ENCODE assay signal across 8 mouse cellular contexts in the genomic region with DNA sequence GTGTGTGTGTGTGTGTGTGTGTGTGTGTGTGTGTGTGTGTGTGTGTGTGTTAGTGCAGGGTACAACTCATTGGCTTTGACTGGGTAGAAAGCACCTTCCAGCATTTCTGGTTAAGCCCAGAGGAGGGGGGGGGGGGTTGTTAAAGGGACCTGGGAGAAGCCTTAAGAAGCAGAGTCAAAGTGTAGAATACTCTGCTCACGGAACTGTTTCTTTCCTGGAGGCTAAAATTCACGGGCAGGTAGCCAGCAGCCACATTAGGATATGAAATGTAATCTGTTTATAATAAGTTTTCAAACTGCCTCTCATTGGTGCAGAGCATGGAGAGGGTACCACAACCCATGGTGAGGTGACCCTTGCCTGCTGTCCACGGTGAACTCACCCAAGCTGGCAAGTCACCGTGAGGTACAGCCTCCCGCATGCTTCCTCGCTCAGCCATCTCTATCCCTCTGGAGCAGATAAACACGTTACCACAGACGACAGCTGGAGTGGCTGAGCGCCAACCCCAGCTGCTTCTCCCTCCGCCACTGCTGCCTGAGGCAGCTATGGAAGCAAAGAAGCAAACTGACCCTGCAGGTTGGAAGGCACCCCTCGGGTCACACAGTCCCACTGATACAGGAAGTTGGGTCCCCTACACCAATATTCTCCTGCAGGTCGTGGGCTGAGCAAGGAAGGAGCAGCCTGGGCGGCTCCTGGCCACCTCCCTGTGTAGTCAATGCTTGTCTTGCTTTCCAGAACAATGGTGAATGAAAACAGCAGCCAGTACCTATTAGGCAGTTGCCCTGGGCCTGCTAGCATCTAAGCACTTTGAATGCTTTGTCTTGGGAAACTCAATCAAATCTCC.
A peak's percentile ranks its signal among the peaks of the same experiment; 100 is the strongest.
DNase-seq lines count a peak whose midpoint lies in the region; ATAC-seq and TF ChIP-seq lines count a peak whose summit lies in the region.

No protein-coding gene starts in this region.

- intact Hi-C loops in gastrocnemius, postnatal 36 days (cut with DNase I) = no loop called here

- no peak for TF ChIP-seq CTCF in kidney, adult 2 months (conservative IDR thresholded peaks at IDR 0.05; ENCODE audit: insufficient read depth, insufficient read length, low read depth, low read length)

- peak; percentile 77 for ATAC-seq in intestine, embryonic 16.5 days
- ATAC-seq in neural tube, embryonic 13.5 days (ENCODE audit: low read depth) = peak; percentile 59

- no peak for TF ChIP-seq POLR2A in kidney, adult 2 months (IDR thresholded peaks at IDR 0.05; ENCODE audit: low read depth, low read length)

- H3K4me1 ChIP-seq in kidney, adult 2 months (ENCODE audit: control insufficient read depth, insufficient read depth, low read length) = no peaks in the 10 kb centered on the region
- peaks cover 14% of the 10 kb centered on the region for H3K4me1 ChIP-seq in intestine, embryonic 16.5 days (ENCODE audit: control insufficient read depth, insufficient read depth, low read length)
- peaks cover 10% of the 10 kb centered on the region for H3K4me1 ChIP-seq in neural tube, embryonic 13.5 days (replicated peaks)

- H3K4me2 ChIP-seq in intestine, embryonic 16.5 days (ENCODE audit: low read depth, low read length) = 0 out of 2 replicates have a peak overlapping the region, but pooled peaks have one; percentile 5
- no peak overlapping the region for H3K4me2 ChIP-seq in neural tube, embryonic 13.5 days

- no peaks in the 10 kb centered on the region for H3K27me3 ChIP-seq in kidney, adult 2 months (replicated peaks; ENCODE audit: control insufficient read depth, insufficient read depth, low read length)
- no peaks in the 10 kb centered on the region for H3K27me3 ChIP-seq in intestine, embryonic 16.5 days (replicated peaks; ENCODE audit: control insufficient read depth, insufficient read depth, low read length)
- no peaks in the 10 kb centered on the region for H3K27me3 ChIP-seq in neural tube, embryonic 13.5 days

- H3K36me3 ChIP-seq in kidney, adult 2 months (ENCODE audit: control insufficient read depth, insufficient read depth, low read length) = no peaks in the 10 kb centered on the region
- H3K36me3 ChIP-seq in intestine, embryonic 16.5 days (ENCODE audit: control insufficient read depth, insufficient read depth, low read length) = no peaks in the 10 kb centered on the region
- H3K36me3 ChIP-seq in neural tube, embryonic 13.5 days = no peaks in the 10 kb centered on the region

- DNase-seq in kidney, adult 2 months = peak; percentile 8
- DNase-seq in kidney, adult 11 months = no peak
- peak; percentile 63 for DNase-seq in brain, adult 2 months (ENCODE audit: low read depth, low spot score)
- peak; percentile 34 to 66 for DNase-seq in gastrocnemius, postnatal 36 days
- DNase-seq in thymus, postnatal 0 days (ENCODE audit: low spot score) = no peak
- DNase-seq in right cerebral cortex, adult 2 months (ENCODE audit: low spot score in 2 of 2) = no peak

- no peak overlapping the region for H3K4me3 ChIP-seq in kidney, adult 2 months (ENCODE audit: insufficient read depth, low read depth, low read length)
- H3K4me3 ChIP-seq in intestine, embryonic 16.5 days (ENCODE audit: low read length) = no peak overlapping the region
- H3K4me3 ChIP-seq in neural tube, embryonic 13.5 days = no peak overlapping the region

- H3K9me3 ChIP-seq in intestine, embryonic 16.5 days (ENCODE audit: control insufficient read depth, low read length) = no peaks in the 10 kb centered on the region
- H3K9me3 ChIP-seq in neural tube, embryonic 13.5 days = no peaks in the 10 kb centered on the region

- no peak overlapping the region for H3K9ac ChIP-seq in intestine, embryonic 16.5 days (ENCODE audit: low read depth, low read length)
- no peak overlapping the region for H3K9ac ChIP-seq in neural tube, embryonic 13.5 days

- no peak overlapping the region for H3K27ac ChIP-seq in kidney, adult 2 months (ENCODE audit: insufficient read depth, low read depth, low read length)
- H3K27ac ChIP-seq in intestine, embryonic 16.5 days (ENCODE audit: low read length) = peak overlapping the region; percentile 45
- peak overlapping the region; percentile 68 for H3K27ac ChIP-seq in neural tube, embryonic 13.5 days (replicated peaks)

- WGBS in kidney, adult 2 months = 37% methylated on average over 13 of the region's 13 CpGs
- 31% methylated on average over 13 of the region's 13 CpGs for WGBS in intestine, embryonic 16.5 days
- WGBS in neural tube, embryonic 13.5 days = 46% methylated on average over 13 of the region's 13 CpGs

Comparison
In these comparisons a context has a peak if more than half of its experiments do, and no peak if none do; other contexts are left out.
1. DNase-seq: peak in kidney, adult 2 months (single experiment), brain, adult 2 months (single experiment) and gastrocnemius, postnatal 36 days (2 of 2); none in kidney, adult 11 months (single experiment), thymus, postnatal 0 days (single experiment) and right cerebral cortex, adult 2 months (0 of 2).